Mouse (Mus musculus): ENCODE measurements around the gene Dtymk.

The Dtymk gene

DNA sequence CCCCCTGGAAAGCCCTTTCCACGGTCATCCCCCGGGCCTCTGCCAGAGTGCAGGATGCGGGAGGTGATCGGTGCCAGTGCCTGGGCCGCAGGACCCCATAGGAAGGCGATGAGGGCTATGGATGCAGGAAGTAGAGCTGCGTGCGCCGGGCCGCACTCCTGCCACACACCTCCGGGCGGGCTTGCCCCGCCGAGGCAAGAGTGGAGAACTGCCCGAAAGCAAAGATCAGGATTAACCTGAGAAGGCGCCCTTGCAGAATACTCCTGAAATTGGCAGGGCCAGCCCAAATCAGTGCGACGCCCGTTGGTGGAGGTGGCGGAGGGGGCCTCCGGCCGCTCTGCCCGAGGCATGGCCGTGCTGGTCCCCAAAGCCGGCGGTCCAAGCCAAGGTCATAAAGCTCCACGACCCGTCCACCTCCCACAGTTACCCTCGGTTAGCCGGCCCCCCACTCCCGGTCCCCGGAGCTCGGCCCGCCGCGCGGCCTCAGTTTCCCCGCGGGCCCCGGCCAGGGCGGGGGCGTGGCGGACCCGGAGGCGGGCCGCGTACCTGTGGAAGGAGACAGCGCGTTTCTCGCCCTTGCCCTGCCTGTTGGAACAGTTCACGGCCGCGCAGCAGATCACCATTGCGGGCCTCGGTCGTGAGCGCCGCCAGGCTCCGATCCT lies 47.7 kb downstream of the Dtymk start:
- intact Hi-C loops (cut with DNase I), result no loop called here

GRCm38 (mm10) chr1:93751290-93751689 lies 50.4 kb downstream of the Dtymk start, which contains the start of gene Atg4b:
Gene Atg4b (plus strand): TSS chr1:93751500.
- intact Hi-C loops (cut with DNase I), result no loop called here

- intact Hi-C loops (cut with DNase I), result no loop called here
These were observed 53.2 kb downstream of the Dtymk start for GRCm38 (mm10) chr1:93748539-93748938.

DNA sequence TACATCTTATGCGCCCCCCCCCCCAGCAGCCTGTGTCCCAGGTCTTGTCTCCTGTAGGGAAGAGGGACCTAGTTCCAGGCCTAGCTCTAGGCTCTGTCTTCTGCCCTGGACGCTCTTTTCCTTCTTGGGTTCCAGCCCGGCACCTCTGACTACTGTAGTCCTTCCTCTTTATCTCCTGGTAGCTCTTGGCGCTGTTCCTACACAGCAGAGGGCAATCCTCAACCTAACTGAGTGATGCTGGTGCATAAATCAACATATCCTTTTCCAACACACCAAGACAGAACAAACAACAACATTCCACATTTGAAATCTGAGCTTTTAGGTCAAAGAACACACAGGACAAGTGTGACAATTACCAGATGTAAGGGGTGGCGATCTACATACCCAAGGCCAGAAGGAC lies 55.6 kb downstream of the Dtymk start:
- intact Hi-C loops (cut with DNase I), result no loop called here

- intact Hi-C loops (cut with DNase I), result no loop called here
These were observed 58.8 kb downstream of the Dtymk start for GRCm38 (mm10) chr1:93742910-93743309.

Measured in adrenal gland (tissue).